In the genomic region with DNA sequence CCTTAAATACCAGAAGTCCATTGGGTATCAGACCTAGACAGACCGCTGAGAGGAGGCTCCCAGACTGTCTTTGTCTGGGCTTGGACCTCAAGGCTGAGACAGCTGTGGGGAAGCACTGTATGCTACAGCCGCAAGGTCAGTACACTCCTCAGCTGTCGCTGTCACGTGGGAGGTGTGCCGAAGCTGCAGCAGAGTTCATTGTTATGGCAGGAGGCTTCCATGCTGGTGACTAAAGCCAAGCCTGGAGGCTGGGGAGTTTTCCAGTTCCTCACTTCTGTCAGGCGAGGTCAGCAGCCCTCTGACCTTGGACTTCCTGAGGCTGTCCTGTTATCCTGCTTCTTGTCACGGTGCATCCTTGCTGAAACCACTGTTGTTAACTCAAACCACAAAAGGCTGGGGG, we compare ENCODE assay signal across 21 mouse cellular contexts. TPM values are rescaled to one million over a fixed set of nuclear protein-coding genes. Genes with fewer than 3 reads are reported as not detected.
DNase-seq lines count a peak whose midpoint lies in the region; ATAC-seq and TF ChIP-seq lines count a peak whose summit lies in the region.
"Had no signal": no experiment of that assay in that cellular context is flagged by ENCODE, and none has a peak within 500 bp of the region (broad histone marks: within the 10 kb centered on the region; RNA-seq: fewer than 3 reads in every experiment).

No protein-coding gene starts in this region.

- no peaks in the 10 kb centered on the region for H3K36me3 ChIP-seq in embryonic facial prominence, embryonic 12.5 days
- no peaks in the 10 kb centered on the region for H3K36me3 ChIP-seq in hindbrain, postnatal 0 days (ENCODE audit: insufficient read depth, low read length)
- H3K36me3 ChIP-seq: heart, embryonic 13.5 days; midbrain, embryonic 10.5 days had no signal

- no peak overlapping the region for H3K9ac ChIP-seq in embryonic facial prominence, embryonic 12.5 days
- H3K9ac ChIP-seq in hindbrain, postnatal 0 days (replicated peaks; ENCODE audit: low read length): no peak overlapping the region
- H3K9ac ChIP-seq: heart, embryonic 13.5 days had no signal

- H3K4me1 ChIP-seq in embryonic facial prominence, embryonic 12.5 days: peaks cover 13% of the 10 kb centered on the region
- H3K4me1 ChIP-seq in hindbrain, postnatal 0 days (ENCODE audit: insufficient read depth, low read length): peaks cover 8% of the 10 kb centered on the region

- H3K27ac ChIP-seq in embryonic facial prominence, embryonic 12.5 days: no peak overlapping the region
- H3K27ac ChIP-seq in hindbrain, postnatal 0 days: no peak overlapping the region
- H3K27ac ChIP-seq: heart, embryonic 13.5 days; layer of hippocampus, adult 2 months; left cerebral cortex, adult 2 months; midbrain, embryonic 10.5 days had no signal

- intact Hi-C loops in heart, postnatal 10 days (cut with DNase I): no loop called here

- no peaks in the 10 kb centered on the region for H3K9me3 ChIP-seq in embryonic facial prominence, embryonic 12.5 days
- no peaks in the 10 kb centered on the region for H3K9me3 ChIP-seq in hindbrain, postnatal 0 days (ENCODE audit: low read length)
- H3K9me3 ChIP-seq: heart, embryonic 13.5 days; midbrain, embryonic 10.5 days had no signal

- ATAC-seq in embryonic facial prominence, embryonic 12.5 days (ENCODE audit: insufficient number of reproducible peaks, insufficient read depth, low FRiP score, low TSS enrichment): peak; percentile 19; the same call in 1 of the 2 replicates
- no peak for ATAC-seq in hindbrain, postnatal 0 days
- ATAC-seq: forebrain, embryonic 14.5 days; intestine, embryonic 16.5 days; Patski had no signal

- peaks cover 42% of the 10 kb centered on the region for H3K27me3 ChIP-seq in embryonic facial prominence, embryonic 12.5 days
- no peaks in the 10 kb centered on the region for H3K27me3 ChIP-seq in hindbrain, postnatal 0 days (ENCODE audit: insufficient read depth, low read length)
- H3K27me3 ChIP-seq: Patski had no signal

- TF ChIP-seq CTCF in hindbrain, postnatal 0 days (IDR thresholded peaks at IDR 0.05; ENCODE audit: low read depth): no peak

- WGBS in embryonic facial prominence, embryonic 12.5 days: 24% methylated on average over 7 of the region's 7 CpGs
- WGBS in hindbrain, postnatal 0 days: 46% methylated on average over 7 of the region's 7 CpGs

- no peak overlapping the region for H3K4me2 ChIP-seq in embryonic facial prominence, embryonic 12.5 days (replicated peaks)
- no peak overlapping the region for H3K4me2 ChIP-seq in hindbrain, postnatal 0 days (ENCODE audit: low read depth, low read length)
- H3K4me2 ChIP-seq: heart, embryonic 13.5 days had no signal

- H3K4me3 ChIP-seq in embryonic facial prominence, embryonic 12.5 days: no peak overlapping the region
- H3K4me3 ChIP-seq in hindbrain, postnatal 0 days (ENCODE audit: low read length): no peak overlapping the region
- H3K4me3 ChIP-seq: heart, embryonic 13.5 days; layer of hippocampus, adult 2 months; left cerebral cortex, adult 2 months; midbrain, embryonic 10.5 days had no signal

- DNase-seq in heart, postnatal 4 days: peak; percentile 4
- no peak for DNase-seq in heart, postnatal 10 days
- DNase-seq in testis, postnatal 10 days (ENCODE audit: low spot score): peak; percentile 48
- no peak for DNase-seq in testis, postnatal 14 days (ENCODE audit: low spot score)
- DNase-seq in yolk sac, embryonic 10.5 days (ENCODE audit: low spot score): peak; percentile 24
- no peak for DNase-seq in gastrocnemius, postnatal 25 days
- DNase-seq in hindbrain, postnatal 0 days (ENCODE audit: low spot score): no peak
- DNase-seq: adrenal gland, adult 2 months; cerebellum, postnatal 10 days; thymus, postnatal 36 days had no signal

RNA-seq across cellular contexts. Expression of gene Cbln4, which starts 2.7 kb away (rescaled TPM):
- total RNA-seq in heart, postnatal 4 days (2021): not detected
- total RNA-seq in heart, postnatal 10 days (2021): not detected
- 3.0 and 8.9 TPM in 2 replicates for polyA plus RNA-seq in embryonic facial prominence, embryonic 12.5 days (2016; fragmentation: Nextera tagmentation; extraction: Ambion mirVana)
- total RNA-seq in gastrocnemius, postnatal 25 days (2021): not detected
- 19.0 and 30.2 TPM in 2 replicates for total RNA-seq in hindbrain, postnatal 0 days (2014; rRNA removed)
- polyA plus RNA-seq in hindbrain, postnatal 0 days (2015; fragmentation: Nextera tagmentation; extraction: Ambion mirVana): 42.1 and 42.6 TPM in 2 replicates
- total RNA-seq: adrenal gland, adult 2 months; gastrocnemius, adult 18-20 months; liver, adult 2 months had no signal
- polyA plus RNA-seq: adrenal gland, adult 2 months; liver, adult 2 months; Patski; small intestine, adult 2 months had no signal

Comparison
In these comparisons a context has a peak if more than half of its experiments do, and no peak if none do; other contexts are left out.
1. DNase-seq: peak in heart, postnatal 4 days (single experiment), testis, postnatal 10 days (single experiment) and yolk sac, embryonic 10.5 days (single experiment); none in heart, postnatal 10 days (0 of 2), testis, postnatal 14 days (single experiment), gastrocnemius, postnatal 25 days (single experiment) and hindbrain, postnatal 0 days (single experiment).
2. RNA of gene Cbln4, which starts 2.7 kb away (total RNA-seq): 19.0 to 30.2 TPM in hindbrain, postnatal 0 days; not detected in heart, postnatal 4 days, not detected in gastrocnemius, postnatal 25 days and not detected in heart, postnatal 10 days; every median in the first group is over 10 times any median in the second.